Mouse (Mus musculus): ENCODE data around the gene Laptm4a. TPM values are rescaled to one million over a fixed set of nuclear protein-coding genes. Genes with fewer than 3 reads are reported as not detected.

The Laptm4a gene
- 67.6 and 132 TPM in 2 replicates for polyA plus RNA-seq (2011; ENCODE audit: insufficient read depth, insufficient read length, low replicate concordance, missing spikeins)

DNA sequence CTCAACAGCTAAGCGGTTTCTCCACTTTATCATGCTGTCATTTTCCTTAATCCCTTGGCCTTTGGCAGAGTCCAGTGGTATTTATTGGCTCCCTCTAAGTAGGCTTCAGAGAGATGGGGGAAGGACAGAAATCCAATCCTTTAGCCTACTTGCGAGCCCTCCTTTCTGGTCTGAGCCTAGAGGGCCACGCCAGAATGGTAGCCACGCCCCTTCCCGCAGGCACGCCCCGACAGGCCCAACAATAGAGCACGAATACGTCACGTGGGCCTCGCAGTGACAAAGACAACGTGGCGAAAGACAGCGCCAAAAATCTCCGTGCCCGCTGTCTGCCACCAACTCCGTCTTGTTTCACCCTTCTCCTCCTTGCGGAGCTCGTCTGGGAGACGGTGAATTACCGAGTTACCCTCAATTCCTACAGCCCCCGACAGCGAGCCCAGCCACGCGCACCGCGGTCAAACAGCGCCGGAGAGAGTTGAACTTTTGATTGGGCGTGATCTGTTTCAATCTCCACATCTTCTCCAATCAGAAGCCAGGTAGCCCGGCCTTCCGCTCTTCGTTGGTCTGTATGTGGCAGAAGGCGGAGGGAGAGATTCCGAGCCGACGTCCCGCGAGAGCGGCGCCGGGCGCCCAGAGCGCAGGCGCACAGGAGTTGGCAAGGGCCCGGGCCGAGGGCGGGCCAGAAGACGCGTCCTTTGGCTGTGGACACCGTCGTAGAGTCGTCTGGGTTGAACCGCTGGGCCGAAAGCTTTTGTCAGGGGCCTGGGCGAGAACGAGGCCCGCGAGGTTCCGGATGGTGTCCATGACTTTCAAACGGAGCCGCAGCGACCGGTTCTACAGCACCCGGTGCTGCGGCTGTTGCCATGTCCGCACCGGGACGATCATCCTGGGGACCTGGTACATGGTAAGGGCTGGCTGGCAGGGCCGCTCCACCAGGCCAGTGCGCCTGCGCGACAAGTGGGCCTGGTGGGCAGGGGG, at the start of gene Laptm4a:
Laptm4a (plus strand) TSS at position 271 of the 975 bp plus-strand sequence.
- H3K4me3 ChIP-seq (replicated peaks; ENCODE audit: control insufficient read depth, low read depth, low read length), result peak within 1 kb of the TSS; percentile 93
- WGBS, result under 1% methylated on average over 73 of the region's 73 CpGs
- H3K4me1 ChIP-seq (ENCODE audit: control insufficient read depth, insufficient read depth, low read length), result no peaks in the 10 kb centered on the region
- peak within 1 kb of the TSS; percentile 97 for H3K27ac ChIP-seq (ENCODE audit: control insufficient read depth, insufficient read depth, low read depth, low read length, poor library complexity)
- TF ChIP-seq CTCF (IDR thresholded peaks at IDR 0.05; ENCODE audit: control insufficient read depth, insufficient read depth, low read length) (no peak), POLR2A (IDR thresholded peaks at IDR 0.05; ENCODE audit: borderline replicate concordance, control insufficient read depth, low read depth, low read length) (peak; percentile 78; the same call in 1 of the 2 replicates)

DNA sequence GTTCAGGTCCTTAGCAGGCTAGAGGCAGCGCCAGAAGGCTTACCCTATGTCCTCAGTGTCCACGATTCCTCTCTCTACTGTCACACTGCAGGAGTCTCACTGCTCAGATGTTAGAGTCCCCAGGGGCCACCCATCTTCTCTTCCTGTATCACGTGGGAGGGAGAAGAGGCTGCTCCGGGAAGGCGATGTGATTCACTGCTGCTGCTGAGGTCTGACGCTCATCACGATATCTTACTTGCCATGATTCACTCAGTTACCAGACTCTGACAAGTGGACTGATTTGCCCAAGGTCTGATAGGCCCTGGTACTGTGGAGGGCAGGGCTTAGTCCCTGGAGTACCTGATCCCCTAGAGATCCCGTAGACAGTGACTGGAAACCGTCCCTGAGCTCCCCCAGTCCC, 45.9 kb upstream of the Laptm4a start:
- WGBS, result 79% methylated on average over 9 of the region's 9 CpGs
- TF ChIP-seq CTCF (IDR thresholded peaks at IDR 0.05; ENCODE audit: control insufficient read depth, insufficient read depth, low read length) (no peak), POLR2A (IDR thresholded peaks at IDR 0.05; ENCODE audit: borderline replicate concordance, control insufficient read depth, low read depth, low read length) (no peak)
- no peak overlapping the region for H3K4me3 ChIP-seq (replicated peaks; ENCODE audit: control insufficient read depth, low read depth, low read length)
- H3K4me1 ChIP-seq (ENCODE audit: control insufficient read depth, insufficient read depth, low read length), result no peaks in the 10 kb centered on the region
- no peak overlapping the region for H3K27ac ChIP-seq (ENCODE audit: control insufficient read depth, insufficient read depth, low read depth, low read length, poor library complexity)

DNA sequence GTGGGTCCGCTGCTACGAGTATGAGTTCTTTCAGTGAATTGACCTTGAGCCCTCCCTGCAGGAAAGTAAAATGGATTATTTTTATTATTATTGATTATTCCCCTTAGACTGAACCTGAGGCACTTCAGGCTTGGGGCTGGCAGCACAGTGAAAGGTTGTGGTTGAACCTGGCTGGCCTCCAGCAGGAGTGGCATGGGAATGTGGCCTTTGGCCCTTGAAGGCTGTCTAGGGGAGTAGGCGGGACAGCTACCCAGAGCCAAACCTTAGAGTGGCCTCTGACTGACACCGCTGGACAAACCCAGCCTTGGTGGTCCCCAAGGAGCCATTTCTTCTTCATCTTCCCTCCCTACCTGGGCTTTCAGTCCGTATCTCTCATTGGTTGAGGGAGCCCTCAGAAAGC, 44.6 kb upstream of the Laptm4a start:
- WGBS, result 76% methylated on average over 5 of the region's 5 CpGs
- no peaks in the 10 kb centered on the region for H3K4me1 ChIP-seq (ENCODE audit: control insufficient read depth, insufficient read depth, low read length)
- no peak for TF ChIP-seq CTCF (IDR thresholded peaks at IDR 0.05; ENCODE audit: control insufficient read depth, insufficient read depth, low read length)
- no peak for TF ChIP-seq POLR2A (IDR thresholded peaks at IDR 0.05; ENCODE audit: borderline replicate concordance, control insufficient read depth, low read depth, low read length)
- H3K27ac ChIP-seq (ENCODE audit: control insufficient read depth, insufficient read depth, low read depth, low read length, poor library complexity), result no peak overlapping the region
- H3K4me3 ChIP-seq (replicated peaks; ENCODE audit: control insufficient read depth, low read depth, low read length), result no peak overlapping the region

DNA sequence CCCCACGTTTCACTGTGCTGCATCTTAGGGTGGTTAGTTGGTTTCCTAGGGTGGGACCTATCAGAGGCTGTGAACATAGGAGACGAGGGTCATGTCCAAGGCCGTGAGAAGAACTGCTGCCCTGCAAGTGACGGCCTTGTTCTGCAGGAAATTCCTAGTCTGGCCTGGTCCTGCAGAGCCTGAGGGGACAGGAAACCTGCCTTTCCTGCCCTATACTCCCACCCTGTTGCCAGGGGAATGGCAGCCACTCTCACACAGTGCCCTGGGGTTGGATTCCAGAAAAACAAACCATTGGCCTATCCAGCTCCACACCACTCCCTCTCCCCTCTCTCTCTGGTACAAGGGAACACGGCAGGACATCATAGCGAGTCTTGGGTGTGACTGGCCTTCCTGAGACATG, 44.1 kb upstream of the Laptm4a start:
- TF ChIP-seq CTCF (IDR thresholded peaks at IDR 0.05; ENCODE audit: control insufficient read depth, insufficient read depth, low read length), result no peak
- no peak for TF ChIP-seq POLR2A (IDR thresholded peaks at IDR 0.05; ENCODE audit: borderline replicate concordance, control insufficient read depth, low read depth, low read length)
- Histone ChIP-seq H3K27ac (ENCODE audit: control insufficient read depth, insufficient read depth, low read depth, low read length, poor library complexity) (no peak overlapping the region), H3K4me3 (replicated peaks; ENCODE audit: control insufficient read depth, low read depth, low read length) (no peak overlapping the region), H3K4me1 (ENCODE audit: control insufficient read depth, insufficient read depth, low read length) (no peaks in the 10 kb centered on the region)
- WGBS, result 81% methylated on average over 6 of the region's 6 CpGs

- H3K4me3 ChIP-seq (replicated peaks; ENCODE audit: control insufficient read depth, low read depth, low read length), result no peak overlapping the region
- TF ChIP-seq POLR2A (IDR thresholded peaks at IDR 0.05; ENCODE audit: borderline replicate concordance, control insufficient read depth, low read depth, low read length) (no peak), CTCF (IDR thresholded peaks at IDR 0.05; ENCODE audit: control insufficient read depth, insufficient read depth, low read length) (no peak)
- no peaks in the 10 kb centered on the region for H3K4me1 ChIP-seq (ENCODE audit: control insufficient read depth, insufficient read depth, low read length)
- no peak overlapping the region for H3K27ac ChIP-seq (ENCODE audit: control insufficient read depth, insufficient read depth, low read depth, low read length, poor library complexity)
- 79% methylated on average over 2 of the region's 2 CpGs for WGBS
Observed at GRCm38 (mm10) chr12:8878752-8879151, 42.7 kb upstream of the Laptm4a start.

DNA sequence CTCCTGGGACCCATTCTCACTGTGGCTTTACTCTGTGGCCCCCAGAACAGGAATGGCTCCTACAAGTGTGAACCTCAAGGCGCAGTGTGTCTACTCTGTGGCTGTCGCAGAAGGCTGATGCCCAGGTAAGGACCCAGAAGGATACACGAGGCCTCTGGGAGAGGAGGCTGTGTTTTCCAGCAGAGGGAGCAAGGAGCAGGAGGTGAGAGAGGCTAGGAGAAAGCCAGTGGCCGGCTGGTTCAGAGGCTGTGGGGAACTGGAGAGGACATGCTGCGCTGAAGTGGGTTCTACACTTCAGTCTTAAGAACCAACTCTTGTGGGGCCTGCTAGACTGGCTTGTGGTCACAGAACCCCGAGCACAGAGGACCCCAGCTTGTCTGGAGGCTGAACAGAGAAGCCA, 42.1 kb upstream of the Laptm4a start:
- H3K4me3 ChIP-seq (replicated peaks; ENCODE audit: control insufficient read depth, low read depth, low read length), result no peak overlapping the region
- 63% methylated on average over 6 of the region's 6 CpGs for WGBS
- no peak overlapping the region for H3K27ac ChIP-seq (ENCODE audit: control insufficient read depth, insufficient read depth, low read depth, low read length, poor library complexity)
- no peaks in the 10 kb centered on the region for H3K4me1 ChIP-seq (ENCODE audit: control insufficient read depth, insufficient read depth, low read length)
- TF ChIP-seq CTCF (IDR thresholded peaks at IDR 0.05; ENCODE audit: control insufficient read depth, insufficient read depth, low read length), result no peak
- TF ChIP-seq POLR2A (IDR thresholded peaks at IDR 0.05; ENCODE audit: borderline replicate concordance, control insufficient read depth, low read depth, low read length), result no peak

DNA sequence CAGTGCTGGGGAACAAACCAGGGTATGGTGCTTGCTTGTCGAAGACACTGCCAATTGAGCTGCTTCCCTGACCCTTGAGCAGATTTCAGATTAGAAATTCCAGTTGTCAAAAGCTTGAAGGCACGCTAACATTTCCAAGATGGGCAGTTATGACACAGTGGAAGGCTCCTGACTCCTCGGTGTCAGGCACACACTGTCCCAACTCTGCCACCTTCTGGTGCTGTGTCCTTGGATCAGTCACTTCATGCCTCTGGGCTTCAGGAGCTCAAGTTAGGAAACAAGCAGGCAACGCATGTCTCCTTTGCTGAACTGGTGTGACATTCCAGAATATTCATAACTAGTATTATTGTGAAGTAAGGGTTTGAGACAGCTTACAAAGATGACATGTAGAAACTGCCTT, 39.7 kb upstream of the Laptm4a start:
- Histone ChIP-seq H3K4me1 (ENCODE audit: control insufficient read depth, insufficient read depth, low read length) (no peaks in the 10 kb centered on the region), H3K4me3 (replicated peaks; ENCODE audit: control insufficient read depth, low read depth, low read length) (no peak overlapping the region), H3K27ac (ENCODE audit: control insufficient read depth, insufficient read depth, low read depth, low read length, poor library complexity) (no peak overlapping the region)
- WGBS, result 44% methylated on average over 4 of the region's 4 CpGs
- peak; percentile 72 for TF ChIP-seq CTCF (IDR thresholded peaks at IDR 0.05; ENCODE audit: control insufficient read depth, insufficient read depth, low read length)
- no peak for TF ChIP-seq POLR2A (IDR thresholded peaks at IDR 0.05; ENCODE audit: borderline replicate concordance, control insufficient read depth, low read depth, low read length)

DNA sequence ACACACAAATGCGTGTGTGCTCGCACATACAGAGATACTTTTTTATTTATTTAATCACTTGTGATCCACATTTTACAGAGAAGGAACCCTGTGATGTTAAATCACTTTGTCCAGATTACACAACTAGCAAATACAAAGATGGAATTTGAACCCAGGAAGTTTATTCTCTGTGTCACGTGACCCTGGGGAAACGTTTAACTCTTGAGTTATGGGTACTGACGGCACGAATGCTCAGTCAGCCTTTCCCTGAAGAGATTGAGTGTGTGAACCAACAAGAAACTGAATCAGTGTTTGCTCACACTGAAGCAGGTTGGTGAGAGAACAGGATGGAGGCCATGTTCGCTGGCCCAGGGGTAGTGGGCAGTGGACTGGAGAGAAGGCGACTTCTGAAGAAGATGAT, 39.1 kb upstream of the Laptm4a start:
- no peaks in the 10 kb centered on the region for H3K4me1 ChIP-seq (ENCODE audit: control insufficient read depth, insufficient read depth, low read length)
- H3K27ac ChIP-seq (ENCODE audit: control insufficient read depth, insufficient read depth, low read depth, low read length, poor library complexity), result no peak overlapping the region
- 76% methylated on average over 8 of the region's 8 CpGs for WGBS
- H3K4me3 ChIP-seq (replicated peaks; ENCODE audit: control insufficient read depth, low read depth, low read length), result no peak overlapping the region
- TF ChIP-seq POLR2A (IDR thresholded peaks at IDR 0.05; ENCODE audit: borderline replicate concordance, control insufficient read depth, low read depth, low read length), result no peak
- TF ChIP-seq CTCF (IDR thresholded peaks at IDR 0.05; ENCODE audit: control insufficient read depth, insufficient read depth, low read length), result no peak

Data from bone marrow, adult 2 months (tissue).